Comparison of ENCODE assay signal across 27 mouse cellular contexts in genomic region chr13:37553392-37553791, GRCm38 (mm10).
"Had no signal": no experiment of that assay in that cellular context is flagged by ENCODE, and none has a peak within 500 bp of the region (broad histone marks: within the 10 kb centered on the region; RNA-seq: fewer than 3 reads in every experiment).

No protein-coding gene starts in this region.

- H3K4me3 ChIP-seq: heart, adult 2 months; heart, embryonic 13.5 days; heart, embryonic 15.5 days; hindbrain, embryonic 13.5 days; hindbrain, embryonic 15.5 days; kidney, embryonic 15.5 days; limb, embryonic 10.5 days; limb, embryonic 12.5 days; liver, embryonic 13.5 days had no signal

- H3K4me1 ChIP-seq: hindbrain, embryonic 15.5 days had no signal

- H3K9me3 ChIP-seq: heart, embryonic 13.5 days; heart, embryonic 15.5 days; hindbrain, embryonic 13.5 days; hindbrain, embryonic 15.5 days; kidney, embryonic 15.5 days; limb, embryonic 10.5 days; limb, embryonic 12.5 days; liver, embryonic 13.5 days had no signal

- H3K27me3 ChIP-seq: heart, embryonic 13.5 days; heart, embryonic 15.5 days; hindbrain, embryonic 13.5 days; hindbrain, embryonic 15.5 days; kidney, embryonic 15.5 days; limb, embryonic 12.5 days; liver, embryonic 13.5 days had no signal

- H3K36me3 ChIP-seq: heart, embryonic 13.5 days; heart, embryonic 15.5 days; hindbrain, embryonic 13.5 days; hindbrain, embryonic 15.5 days; kidney, embryonic 15.5 days; limb, embryonic 10.5 days; limb, embryonic 12.5 days; liver, embryonic 13.5 days had no signal

- H3K4me2 ChIP-seq: heart, embryonic 11.5 days; heart, embryonic 13.5 days; heart, embryonic 15.5 days; hindbrain, embryonic 13.5 days; hindbrain, embryonic 15.5 days; kidney, embryonic 15.5 days; limb, embryonic 12.5 days; liver, embryonic 11.5 days; liver, embryonic 13.5 days had no signal

- ATAC-seq: hindbrain, postnatal 0 days; intestine, embryonic 16.5 days had no signal

- DNase-seq: gastrocnemius, postnatal 14 days; gastrocnemius, postnatal 36 days; heart, adult 11 months; heart, adult 2 months; heart, postnatal 14 days; heart, postnatal 36 days; kidney, adult 11 months; kidney, adult 2 months; kidney, adult 9 months; kidney, postnatal 14 days; kidney, postnatal 36 days; layer of hippocampus, adult 9-11 months; layer of hippocampus, postnatal 36 days; liver; liver, embryonic 13.5 days had no signal

- H3K27ac ChIP-seq: heart, adult 2 months; heart, embryonic 13.5 days; heart, embryonic 15.5 days; hindbrain, embryonic 13.5 days; hindbrain, embryonic 15.5 days; hindbrain, postnatal 0 days; kidney, embryonic 15.5 days; kidney, postnatal 0 days; limb, embryonic 10.5 days; limb, embryonic 12.5 days; liver, embryonic 13.5 days had no signal

- H3K9ac ChIP-seq: heart, embryonic 13.5 days; heart, embryonic 15.5 days; hindbrain, embryonic 13.5 days; hindbrain, embryonic 15.5 days; kidney, embryonic 15.5 days; limb, embryonic 12.5 days; liver, embryonic 13.5 days had no signal
